Comparison of ENCODE assay signal across 8 mouse cellular contexts in genomic region chr4:141272878-141273277, GRCm38 (mm10). TPM values are rescaled to one million over a fixed set of nuclear protein-coding genes. Genes with fewer than 3 reads are reported as not detected.
DNase-seq lines count a peak whose midpoint lies in the region; ATAC-seq lines count a peak whose summit lies in the region.

No protein-coding gene starts in this region.

- H3K9ac ChIP-seq in neural tube, embryonic 11.5 days (ENCODE audit: low read length) = peak overlapping the region; percentile 7; the same call in 1 of the 2 replicates
- H3K9ac ChIP-seq in embryonic facial prominence, embryonic 14.5 days (ENCODE audit: low read depth, low read length) = peak overlapping the region; percentile 57
- no peak overlapping the region for H3K9ac ChIP-seq in intestine, embryonic 14.5 days (ENCODE audit: low read length)

- no peak overlapping the region for H3K27ac ChIP-seq in neural tube, embryonic 11.5 days (ENCODE audit: low read depth, low read length)
- H3K27ac ChIP-seq in embryonic facial prominence, embryonic 14.5 days (replicated peaks; ENCODE audit: low read depth, low read length) = no peak overlapping the region
- no peak overlapping the region for H3K27ac ChIP-seq in intestine, embryonic 14.5 days (ENCODE audit: low read depth)

- no peak for ATAC-seq in neural tube, embryonic 11.5 days (ENCODE audit: insufficient read depth, low FRiP score, low TSS enrichment)
- ATAC-seq in embryonic facial prominence, embryonic 14.5 days (ENCODE audit: low read depth) = no peak; the same call in 1 of the 2 replicates
- no peak; the same call in 1 of the 2 replicates for ATAC-seq in intestine, embryonic 14.5 days (replicated peaks; ENCODE audit: low FRiP score, low TSS enrichment, low read depth)
- ATAC-seq in megakaryocyte progenitor cell, adult 5-6 weeks (replicated peaks; ENCODE audit: poor library complexity) = peak; percentile 83
- ATAC-seq in cerebellum, adult (ENCODE audit: insufficient number of reproducible peaks, low FRiP score, low TSS enrichment) = no peak

- 24% methylated on average over 14 of the region's 14 CpGs for WGBS in neural tube, embryonic 11.5 days
- WGBS in embryonic facial prominence, embryonic 14.5 days = 14% methylated on average over 14 of the region's 14 CpGs
- WGBS in intestine, embryonic 14.5 days = 17% methylated on average over 14 of the region's 14 CpGs

- no peaks in the 10 kb centered on the region for H3K36me3 ChIP-seq in neural tube, embryonic 11.5 days (ENCODE audit: control insufficient read depth, insufficient read depth, low read length)
- no peaks in the 10 kb centered on the region for H3K36me3 ChIP-seq in embryonic facial prominence, embryonic 14.5 days (ENCODE audit: control insufficient read depth, insufficient read depth, low read length)
- no peaks in the 10 kb centered on the region for H3K36me3 ChIP-seq in intestine, embryonic 14.5 days (ENCODE audit: control insufficient read depth, insufficient read depth, low read length)

- no peaks in the 10 kb centered on the region for H3K27me3 ChIP-seq in neural tube, embryonic 11.5 days (ENCODE audit: control insufficient read depth, insufficient read depth, low read length)
- no peaks in the 10 kb centered on the region for H3K27me3 ChIP-seq in embryonic facial prominence, embryonic 14.5 days (replicated peaks; ENCODE audit: control insufficient read depth, insufficient read depth, low read length)
- H3K27me3 ChIP-seq in intestine, embryonic 14.5 days (replicated peaks; ENCODE audit: control insufficient read depth, insufficient read depth, low read length) = no peaks in the 10 kb centered on the region

- H3K4me2 ChIP-seq in neural tube, embryonic 11.5 days (ENCODE audit: low read depth) = peak overlapping the region; percentile 4; the same call in 1 of the 2 replicates
- H3K4me2 ChIP-seq in embryonic facial prominence, embryonic 14.5 days (ENCODE audit: low read depth, low read length) = peak overlapping the region; percentile 46
- H3K4me2 ChIP-seq in intestine, embryonic 14.5 days (ENCODE audit: low read length) = peak overlapping the region; percentile 43

- H3K4me1 ChIP-seq in neural tube, embryonic 11.5 days (ENCODE audit: control insufficient read depth, insufficient read depth, low read length) = 0 out of 2 replicates have a peak, but pooled peaks cover 2% of the 10 kb centered on the region
- no peaks in the 10 kb centered on the region for H3K4me1 ChIP-seq in embryonic facial prominence, embryonic 14.5 days (ENCODE audit: control insufficient read depth, insufficient read depth, low read length)
- H3K4me1 ChIP-seq in intestine, embryonic 14.5 days (replicated peaks; ENCODE audit: control insufficient read depth, insufficient read depth, low read length) = peaks cover 25% of the 10 kb centered on the region

- no peaks in the 10 kb centered on the region for H3K9me3 ChIP-seq in neural tube, embryonic 11.5 days (ENCODE audit: control insufficient read depth, low read length)
- no peaks in the 10 kb centered on the region for H3K9me3 ChIP-seq in embryonic facial prominence, embryonic 14.5 days (ENCODE audit: control insufficient read depth, low read length)
- H3K9me3 ChIP-seq in intestine, embryonic 14.5 days (ENCODE audit: control insufficient read depth, low read length) = 0 out of 2 replicates have a peak, but pooled peaks cover 3% of the 10 kb centered on the region

- no peak for DNase-seq in neural tube, embryonic 11.5 days (ENCODE audit: low spot score)
- no peak for DNase-seq in neural tube, embryonic 10.5 days (ENCODE audit: extremely low spot score, low spot score)
- peak; percentile 59 for DNase-seq in embryonic facial prominence, embryonic 14.5 days (ENCODE audit: low spot score)
- DNase-seq in intestine, embryonic 14.5 days (ENCODE audit: low spot score) = no peak
- DNase-seq in urinary bladder, adult 18-20 months (ENCODE audit: low spot score in 2 of 2) = no peak
- DNase-seq in gastrocnemius, postnatal 4 days (ENCODE audit: low spot score in 2 of 2) = no peak

- no peak overlapping the region for H3K4me3 ChIP-seq in neural tube, embryonic 11.5 days (ENCODE audit: low read depth, low read length)
- peak overlapping the region; percentile 9; the same call in 1 of the 2 replicates for H3K4me3 ChIP-seq in embryonic facial prominence, embryonic 14.5 days (ENCODE audit: low read depth, low read length)
- no peak overlapping the region for H3K4me3 ChIP-seq in intestine, embryonic 14.5 days (ENCODE audit: low read depth, low read length)

RNA-seq across cellular contexts. Expression of gene Epha2, which starts 28.2 kb away (rescaled TPM):
- 1.6 and 2.5 TPM in 2 replicates for polyA plus RNA-seq in neural tube, embryonic 11.5 days (2014; fragmentation: Nextera tagmentation; extraction: Ambion mirVana)
- polyA plus RNA-seq in embryonic facial prominence, embryonic 14.5 days (2014; fragmentation: Nextera tagmentation; extraction: Ambion mirVana) = 2.1 and 4.2 TPM in 2 replicates
- polyA plus RNA-seq in intestine, embryonic 14.5 days (2014; fragmentation: Nextera tagmentation; extraction: Ambion mirVana) = 3.4 and 3.5 TPM in 2 replicates
- total RNA-seq in megakaryocyte progenitor cell, adult 5-6 weeks (2015) = 0.46 and 0.49 TPM in 2 replicates
- 0.14 and 0.50 TPM in 2 replicates for total RNA-seq in megakaryocyte progenitor cell, adult 5-6 weeks (2017)
- 1 to 10 TPM; 3.7 to 4.7 TPM for total RNA-seq in gastrocnemius, postnatal 4 days (2021)

RNA-seq across cellular contexts. Expression of gene Arhgef19, which starts 33.6 kb away (rescaled TPM):
- 1.2 and 2.3 TPM in 2 replicates for polyA plus RNA-seq in neural tube, embryonic 11.5 days (2014; fragmentation: Nextera tagmentation; extraction: Ambion mirVana)
- 17.4 and 17.7 TPM in 2 replicates for polyA plus RNA-seq in embryonic facial prominence, embryonic 14.5 days (2014; fragmentation: Nextera tagmentation; extraction: Ambion mirVana)
- polyA plus RNA-seq in intestine, embryonic 14.5 days (2014; fragmentation: Nextera tagmentation; extraction: Ambion mirVana) = 14.2 and 15.8 TPM in 2 replicates
- not detected in 2 replicates for total RNA-seq in megakaryocyte progenitor cell, adult 5-6 weeks (2015)
- not detected in 2 replicates for total RNA-seq in megakaryocyte progenitor cell, adult 5-6 weeks (2017)
- total RNA-seq in gastrocnemius, postnatal 4 days (2021) = 1 to 10 TPM; 3.0 to 4.7 TPM

RNA-seq across cellular contexts. Expression of gene Rsg1, which starts 59.1 kb away (rescaled TPM):
- 5.4 and 6.5 TPM in 2 replicates for polyA plus RNA-seq in neural tube, embryonic 11.5 days (2014; fragmentation: Nextera tagmentation; extraction: Ambion mirVana)
- 5.1 and 5.2 TPM in 2 replicates for polyA plus RNA-seq in embryonic facial prominence, embryonic 14.5 days (2014; fragmentation: Nextera tagmentation; extraction: Ambion mirVana)
- polyA plus RNA-seq in intestine, embryonic 14.5 days (2014; fragmentation: Nextera tagmentation; extraction: Ambion mirVana) = 4.6 and 4.9 TPM in 2 replicates
- 0.73 and 1.4 TPM in 2 replicates for total RNA-seq in megakaryocyte progenitor cell, adult 5-6 weeks (2015)
- 1.8 and 3.5 TPM in 2 replicates for total RNA-seq in megakaryocyte progenitor cell, adult 5-6 weeks (2017)
- 1 to 10 TPM; 1.1 to 1.3 TPM for total RNA-seq in gastrocnemius, postnatal 4 days (2021)
